Mouse (Mus musculus): Measurements from ENCODE around the gene Mtrf1l.

DNA sequence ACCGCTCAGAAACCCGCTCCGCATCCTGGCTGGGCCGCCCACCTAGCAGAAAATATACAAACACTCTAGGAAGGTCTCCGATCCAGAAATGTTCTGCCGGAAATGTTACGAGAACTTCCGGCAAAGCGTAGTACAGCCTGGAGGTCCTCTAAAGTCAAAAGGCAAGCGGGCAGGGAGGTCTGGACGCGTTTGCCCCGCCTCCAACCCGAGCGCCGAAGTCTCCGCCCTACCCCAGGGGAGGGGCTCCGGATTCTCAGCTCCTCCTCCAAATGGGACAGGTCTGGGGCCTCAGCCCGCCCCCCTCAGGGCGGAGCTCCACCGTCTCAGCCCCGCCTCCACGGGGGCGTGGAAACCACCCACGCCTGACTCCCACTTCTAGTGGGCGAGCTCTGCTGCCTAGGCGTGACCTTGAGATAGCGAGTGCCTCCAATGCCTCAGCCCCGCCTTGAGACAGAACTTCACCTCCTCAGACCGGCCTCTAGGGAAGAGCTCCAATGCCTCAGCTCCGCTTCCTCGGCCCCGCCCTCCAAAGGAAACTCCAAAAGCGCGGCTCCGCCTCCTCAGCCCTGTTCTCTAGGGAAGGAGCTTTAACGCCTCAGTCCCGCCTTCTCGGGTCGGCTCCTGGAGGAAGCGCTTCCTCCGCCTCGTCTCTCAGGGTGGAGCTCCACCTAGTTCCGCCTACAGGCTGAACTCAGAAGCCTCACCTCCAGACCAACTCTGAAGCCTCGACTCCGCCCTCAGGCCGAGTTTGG, at the start of gene Mtrf1l:
- TF ChIP-seq CTCF (IDR thresholded peaks at IDR 0.05; ENCODE audit: low read depth) (peak; percentile 52), EP300 (optimal IDR thresholded peaks at IDR 0.05) (no peak)

All from stomach, postnatal 0 days (tissue).